Mouse (Mus musculus) urinary bladder, adult 2 months (tissue): ENCODE data around the gene Ppm1f. TPM values are rescaled to one million over a fixed set of nuclear protein-coding genes. Genes with fewer than 3 reads are reported as not detected.
"Not testable (repeated sequence)": the region's sequence is repeated elsewhere in the genome, so short reads cannot be mapped to it uniquely, and the experiment has no call there.

Experiments used
- DNase-seq: peaks from one replicate; pipeline ENCODE4 v3.0.0; 2022; ENCODE audit warnings: low spot score
- polyA plus RNA-seq: library from polyadenylated mRNA; depleted of rRNA; stranded (reverse); fragments of >200 nt; gene quantifications from 2 replicates; pipeline ENCODE4 v1.2.3, GENCODE M21; 2012; rRNA removed

The Ppm1f gene
- polyA plus RNA-seq, 1 experiment: 18.2 TPM

DNA sequence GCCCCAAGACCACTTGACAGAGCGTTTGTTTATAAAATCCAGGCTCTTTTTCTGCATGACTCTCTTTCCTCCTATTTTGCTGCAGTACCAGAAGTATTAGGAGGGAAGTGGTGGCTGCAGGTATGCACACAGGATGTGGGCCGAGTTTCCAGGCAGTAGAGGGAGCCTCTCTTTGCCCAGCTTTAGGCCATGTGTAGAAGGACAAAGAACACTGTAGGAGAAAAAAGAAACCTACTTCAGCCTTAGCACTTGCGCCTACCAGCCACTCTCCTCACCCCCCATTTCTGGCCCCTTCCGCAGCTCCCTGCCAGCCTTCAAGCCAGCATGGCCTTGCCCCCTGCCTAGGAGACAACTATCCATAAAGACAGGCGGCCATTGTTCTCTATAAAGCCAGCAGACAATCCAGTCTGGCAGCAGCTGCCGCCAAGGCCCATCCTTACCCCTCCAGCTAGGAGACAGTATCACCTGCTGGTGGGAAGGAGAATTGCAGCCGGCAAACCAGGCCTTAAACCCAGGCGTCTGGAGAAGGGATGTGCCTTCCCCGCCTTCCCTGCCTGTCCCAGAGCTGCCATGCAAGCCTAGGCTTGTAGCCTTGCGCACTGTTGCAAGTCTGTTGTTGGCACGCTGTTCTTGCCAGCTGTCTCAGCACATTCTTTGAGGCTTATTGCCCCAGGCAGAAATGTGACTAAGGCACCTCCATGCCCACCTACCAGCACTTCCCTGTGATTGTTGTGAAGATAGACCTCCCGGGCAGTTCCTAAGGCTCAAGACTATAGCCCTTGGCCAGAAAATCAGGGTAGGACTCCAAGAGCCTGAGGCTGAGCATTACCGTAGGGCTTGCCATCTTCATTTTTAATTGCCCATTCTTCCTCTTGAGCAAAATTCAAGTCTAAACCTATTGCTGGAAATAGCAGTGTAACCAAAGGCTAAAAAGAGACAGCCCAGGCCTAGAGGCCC, 15.7 kb downstream of the Ppm1f start:
- peak; percentile 67 for DNase-seq

DNA sequence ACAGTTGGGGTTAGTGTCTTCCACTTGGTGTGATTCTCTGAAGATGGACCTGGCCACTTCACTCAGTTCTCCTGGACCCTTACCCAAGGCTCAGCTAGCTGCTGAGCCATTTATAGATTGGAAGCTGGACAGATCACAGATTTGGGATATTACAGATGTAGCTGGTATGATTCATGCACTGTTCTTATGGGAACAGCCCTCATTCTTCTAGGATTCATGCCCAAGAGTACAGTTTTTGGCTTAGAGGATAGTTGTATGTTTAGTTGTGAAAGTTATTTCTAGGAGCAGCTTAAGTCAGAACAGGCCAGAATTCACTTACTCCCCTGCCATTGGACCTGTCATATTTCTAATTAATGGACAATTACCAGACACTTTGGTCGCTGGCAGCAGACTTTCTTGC, 17.2 kb downstream of the Ppm1f start:
- no peak for DNase-seq

DNA sequence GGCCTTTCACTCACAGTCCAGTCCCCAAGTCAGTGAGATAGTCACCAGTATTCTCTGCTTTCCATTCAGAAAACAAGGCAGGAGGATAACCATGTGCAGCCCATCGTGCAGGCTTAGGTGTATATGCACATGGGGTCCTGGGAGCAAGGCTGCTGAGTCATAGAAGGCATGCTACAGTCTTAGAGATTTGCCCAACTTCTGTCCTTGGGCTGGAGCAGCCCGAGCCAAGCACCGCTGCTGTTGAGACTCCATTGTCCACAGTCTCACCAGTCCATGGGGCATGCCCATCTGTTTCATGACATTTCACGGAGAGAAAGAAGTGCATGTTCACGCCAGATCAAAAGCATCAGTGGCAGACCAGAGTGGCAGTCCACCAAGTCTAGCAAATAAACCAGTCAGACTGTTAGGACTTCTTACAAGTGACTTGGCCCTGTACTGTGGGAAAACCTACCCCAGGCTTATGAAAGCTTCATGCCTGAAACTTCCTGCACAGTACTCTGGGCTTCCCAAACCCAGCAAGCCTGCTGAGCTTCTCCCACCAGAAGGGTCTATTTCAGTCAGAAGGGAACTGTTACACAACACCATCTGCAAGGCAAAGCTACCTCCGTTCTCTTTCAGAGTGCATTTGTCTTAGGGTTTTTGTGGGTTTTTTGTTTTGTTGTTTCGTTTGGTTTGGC, 22.3 kb downstream of the Ppm1f start:
- DNase-seq: no peak

DNA sequence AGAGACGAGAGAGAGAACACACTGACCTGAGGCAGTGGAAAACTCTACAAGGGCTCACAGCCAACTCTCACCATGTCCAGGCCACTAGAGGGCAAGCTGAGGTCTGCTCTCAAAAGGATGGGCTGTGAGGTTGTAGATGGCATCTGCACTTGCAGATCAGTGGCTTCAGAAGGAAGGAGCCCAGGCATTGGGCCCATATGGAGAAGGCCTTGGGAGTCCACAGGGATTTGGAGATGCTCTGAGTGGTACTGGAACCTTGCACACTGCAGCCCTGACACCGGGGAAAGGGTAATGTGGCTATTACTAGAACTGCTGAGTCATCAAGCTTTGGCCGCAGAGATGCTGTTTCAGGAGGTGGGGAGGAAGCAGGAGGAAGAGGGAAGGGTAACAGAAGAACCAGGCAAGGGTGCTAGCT, 24.8 kb downstream of the Ppm1f start:
- no peak for DNase-seq

DNA sequence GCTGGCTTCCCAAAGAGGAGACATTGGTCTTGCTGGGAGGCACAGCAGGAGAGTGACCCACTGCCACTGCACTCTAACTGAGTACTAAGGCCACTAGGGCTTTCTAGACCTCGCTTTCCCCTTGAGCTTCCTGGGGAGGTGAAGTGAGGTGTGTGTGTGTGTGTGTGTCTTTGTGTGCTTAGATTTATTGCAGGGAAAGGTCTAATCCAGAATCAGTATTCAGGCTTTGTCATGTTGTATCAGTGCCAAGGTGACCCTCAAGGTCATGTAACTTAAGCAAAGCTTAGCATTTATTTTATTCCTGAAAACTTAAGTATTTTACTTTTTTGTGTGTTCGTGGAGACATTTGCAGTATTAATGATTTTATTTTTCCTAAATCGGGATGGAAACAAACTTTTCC, 28.2 kb downstream of the Ppm1f start:
- DNase-seq: no peak

DNA sequence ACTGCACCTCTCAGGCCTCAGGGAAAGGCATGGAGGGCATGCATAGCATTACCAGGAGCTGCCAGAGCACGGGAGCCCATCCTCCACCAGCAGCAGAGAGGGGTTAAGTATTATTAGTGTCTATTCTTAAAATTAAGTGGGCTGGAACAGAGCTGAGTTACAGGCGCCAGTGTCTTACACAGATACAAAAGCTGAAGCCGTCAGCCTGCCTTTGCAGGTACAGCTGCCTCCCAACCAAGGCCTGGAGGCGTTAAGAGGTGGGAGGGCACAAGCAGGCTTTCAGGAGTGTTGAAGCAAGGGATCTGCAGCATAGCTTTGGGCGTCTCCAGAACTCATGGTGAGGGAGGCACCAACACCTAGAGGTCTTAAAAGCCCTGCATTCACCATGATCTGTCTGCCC, 30.3 kb downstream of the Ppm1f start:
- DNase-seq: no peak

DNA sequence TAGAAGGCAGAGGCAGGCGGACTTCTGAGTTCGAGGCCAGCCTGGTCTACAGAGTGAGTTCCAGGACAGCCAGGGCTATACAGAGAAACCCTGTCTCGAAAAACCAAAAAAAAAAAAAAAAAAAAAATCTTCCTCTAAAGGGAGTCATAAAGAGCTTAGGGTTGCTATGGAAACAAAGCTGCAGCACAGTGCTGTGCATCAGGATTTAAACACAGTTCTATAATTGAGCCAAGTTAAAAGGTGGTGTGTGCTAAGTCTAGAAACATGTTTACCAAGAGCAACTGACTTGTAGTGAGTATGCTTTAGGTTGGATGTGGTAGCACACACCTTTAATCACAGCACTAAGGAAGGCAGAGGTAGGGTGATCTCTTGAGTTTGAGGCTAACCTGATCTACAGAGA, 32.6 kb downstream of the Ppm1f start:
- DNase-seq: not testable (repeated sequence)

DNA sequence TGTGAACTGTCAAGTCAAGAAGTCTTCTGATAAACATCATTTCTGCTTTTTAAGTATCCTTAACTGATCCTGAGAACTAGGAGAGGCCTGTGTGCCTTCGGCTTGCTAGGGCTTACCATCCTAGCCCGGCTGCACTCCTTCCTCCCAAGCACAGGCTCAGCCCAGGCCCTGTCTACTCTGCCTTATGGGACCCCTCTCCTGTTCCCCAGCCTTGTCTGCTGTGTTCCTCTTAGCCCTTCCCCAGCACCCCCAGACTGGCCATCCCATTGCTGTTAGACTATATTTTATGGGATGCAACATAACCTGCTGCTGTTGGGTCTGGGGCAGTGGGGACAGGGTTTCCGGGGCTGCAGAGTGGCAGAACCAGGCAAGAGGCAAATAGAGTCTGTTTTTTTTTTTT, 34.1 kb downstream of the Ppm1f start:
- no peak for DNase-seq

DNA sequence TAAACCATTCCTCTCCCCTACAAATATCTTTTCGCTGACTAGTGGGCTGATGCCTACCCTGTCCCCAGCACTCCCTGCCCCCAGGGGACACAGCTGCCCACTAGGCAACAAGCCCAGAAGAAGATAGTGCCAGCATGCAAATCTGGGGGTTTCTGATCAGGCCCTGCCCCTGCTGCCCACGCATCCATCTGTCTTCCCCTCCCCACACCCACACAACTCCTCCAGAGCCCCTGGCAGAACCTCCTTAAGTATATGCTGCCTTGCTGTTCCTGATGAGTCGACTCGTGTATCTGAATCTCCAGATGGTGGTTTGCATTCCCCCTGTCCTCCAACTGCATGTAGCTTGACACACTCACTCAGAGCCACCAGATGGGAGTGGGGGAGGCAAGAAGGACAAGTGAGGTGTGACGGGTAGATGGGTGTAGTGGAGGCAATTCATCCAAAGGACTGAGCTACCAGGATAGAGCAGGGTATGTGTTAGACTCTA, 34.6 kb downstream of the Ppm1f start:
- DNase-seq: no peak

DNA sequence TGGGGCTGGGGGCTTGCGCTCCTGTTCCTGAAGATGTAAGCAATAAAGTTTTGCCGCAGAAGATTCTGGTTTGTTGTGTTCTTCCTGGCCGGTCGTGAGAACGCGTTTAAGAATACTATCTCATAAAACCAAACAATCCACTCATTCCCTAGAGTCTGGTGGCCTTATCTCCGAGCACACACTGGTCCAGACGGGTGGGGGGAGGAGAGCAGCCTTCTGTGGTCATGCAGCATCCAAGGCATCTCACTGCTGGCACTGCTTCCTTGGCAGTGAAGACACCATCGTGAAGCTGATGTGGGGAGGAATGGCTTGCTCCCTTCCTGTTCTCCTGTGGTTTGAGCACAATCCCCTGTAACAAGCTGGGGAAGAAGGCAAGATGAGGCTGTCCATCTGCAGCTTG, 43.3 kb downstream of the Ppm1f start:
- DNase-seq: no peak

DNA sequence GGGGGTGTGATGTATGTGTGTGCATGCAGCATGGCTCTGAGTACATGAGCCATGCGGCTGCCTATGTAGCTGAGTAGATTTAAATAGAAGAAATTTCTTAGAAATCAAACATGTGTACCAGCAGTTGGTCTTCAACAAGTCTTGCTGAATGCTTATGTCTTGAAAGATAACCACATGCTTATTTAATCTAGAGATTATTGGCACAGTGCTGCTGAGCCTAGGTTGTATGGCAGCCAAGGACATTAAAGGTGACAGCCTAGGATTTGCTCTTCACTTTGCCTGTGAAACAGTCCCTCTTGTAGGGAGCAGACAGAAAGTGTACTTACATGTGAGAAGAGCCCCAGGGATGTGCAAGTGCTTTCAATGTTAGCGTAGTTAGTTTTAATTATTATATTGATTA, 44.8 kb downstream of the Ppm1f start:
- no peak for DNase-seq

DNA sequence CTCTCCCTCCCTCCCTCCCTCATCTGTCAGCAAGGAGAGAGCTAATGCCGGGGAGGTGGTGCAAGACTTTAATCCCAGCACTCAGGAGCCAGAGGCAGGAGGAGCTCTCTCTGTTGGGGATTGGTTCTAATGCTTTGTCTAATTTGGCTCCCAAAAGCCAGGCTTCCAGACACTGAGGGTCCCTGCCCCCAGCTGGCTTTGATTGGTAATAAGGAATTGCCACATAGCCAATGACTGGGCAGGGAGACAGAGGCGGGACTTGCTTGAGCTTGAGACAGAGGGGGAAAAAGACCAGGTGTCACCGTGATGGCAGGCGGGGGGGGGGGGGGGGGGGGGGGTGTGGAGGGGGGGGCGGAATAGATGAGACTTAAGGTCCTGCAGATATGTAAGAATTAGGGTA, 62.3 kb downstream of the Ppm1f start:
- DNase-seq: no peak

DNA sequence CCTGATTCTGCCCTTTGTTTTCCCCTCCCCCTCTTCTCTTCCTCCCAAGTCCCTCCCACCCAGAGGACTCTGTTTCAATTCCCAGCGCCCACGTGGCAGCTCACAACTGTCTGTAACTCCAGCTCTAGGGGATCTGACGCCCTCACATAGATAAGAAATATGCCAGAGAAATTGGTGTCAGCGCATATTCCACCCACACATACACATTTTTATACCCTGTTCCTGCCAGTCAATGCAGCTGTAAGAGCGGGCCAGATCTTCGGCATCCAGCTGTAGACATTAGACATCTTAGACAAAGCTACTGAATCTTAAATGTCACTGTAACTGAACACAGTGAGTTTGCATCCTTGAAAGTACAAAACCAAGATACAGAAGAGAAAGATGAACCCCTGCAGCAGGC, 63.6 kb downstream of the Ppm1f start:
- no peak for DNase-seq

DNA sequence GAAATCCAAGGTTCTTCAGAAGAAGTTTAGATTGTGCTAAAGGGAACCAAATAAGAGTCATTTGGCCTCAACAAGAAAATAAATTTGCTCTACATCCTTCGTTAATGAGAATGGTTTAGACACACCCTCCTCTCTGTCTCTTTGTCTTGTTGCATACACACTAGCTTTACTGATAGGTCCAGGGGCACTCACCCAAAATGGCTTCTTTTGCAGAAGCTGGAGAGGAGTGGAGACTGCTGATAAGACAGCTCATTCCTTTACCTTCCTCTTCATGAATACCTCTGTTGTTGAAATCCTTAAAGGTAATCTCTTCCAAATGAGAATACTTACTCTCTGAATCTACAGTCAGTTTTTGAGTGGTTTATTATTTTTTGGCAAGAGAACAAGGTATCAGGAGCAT, 68.9 kb downstream of the Ppm1f start:
- no peak for DNase-seq

DNA sequence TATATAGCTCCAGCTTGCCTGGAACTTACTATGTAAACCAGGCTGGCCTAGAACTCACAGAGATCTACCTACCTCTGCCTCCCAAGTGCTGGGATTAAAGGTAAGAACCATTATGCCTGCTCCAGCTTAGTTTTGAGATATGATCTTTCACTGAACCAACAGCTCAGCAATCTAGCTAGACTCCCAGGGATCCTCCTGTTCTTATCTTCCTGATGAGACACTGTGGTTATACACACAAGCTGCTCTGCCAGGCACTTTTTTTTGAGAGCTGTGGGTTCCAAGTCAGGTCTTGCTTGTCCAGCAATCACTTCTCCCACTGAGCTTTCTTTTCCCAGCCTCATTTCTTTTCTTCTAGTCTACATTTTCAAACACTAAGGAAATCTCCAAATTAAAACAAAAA, 70.0 kb downstream of the Ppm1f start:
- no peak for DNase-seq

Other genes starting within 250 kb of the Ppm1f start
- not detected in 2 replicates for gene Olfr19, start 220.1 kb upstream of the Ppm1f start, polyA plus RNA-seq
- gene Spag6l, start 67.0 kb upstream of the Ppm1f start, polyA plus RNA-seq: 0.03 TPM in 1 of 2 replicates, not detected in the other
- gene Igll1, start 32.5 kb upstream of the Ppm1f start, polyA plus RNA-seq: not detected in 2 replicates
- 75.9 and 82.4 TPM in 2 replicates for gene Top3b, start 25.7 kb upstream of the Ppm1f start, polyA plus RNA-seq
- gene Vpreb1, start 25.6 kb upstream of the Ppm1f start, polyA plus RNA-seq: 1.3 and 1.4 TPM in 2 replicates
- 122 and 134 TPM in 2 replicates for gene Mapk1, start 86.9 kb downstream of the Ppm1f start, polyA plus RNA-seq
- 4.2 and 4.5 TPM in 2 replicates for gene Ypel1, start 173.2 kb downstream of the Ppm1f start, polyA plus RNA-seq
- gene Ppil2, start 214.8 kb downstream of the Ppm1f start, polyA plus RNA-seq: 86.8 and 97.1 TPM in 2 replicates
- 0.50 and 0.74 TPM in 2 replicates for gene 2610318N02Rik, start 228.7 kb downstream of the Ppm1f start, polyA plus RNA-seq
- gene Sdf2l1, start 235.9 kb downstream of the Ppm1f start, polyA plus RNA-seq: 16.1 and 17.9 TPM in 2 replicates
- 8.3 and 11.9 TPM in 2 replicates for gene Ydjc, start 248.2 kb downstream of the Ppm1f start, polyA plus RNA-seq